Mouse (Mus musculus) heart, postnatal 0 days (tissue): ENCODE results near the gene Prg4.

Experiments
- CTCF ChIP-seq: IDR thresholded peaks from 2 replicates; pipeline ENCODE4 v1.5.1; 2016; ENCODE audit warnings: antibody characterized with exemption, control low read depth, low read depth
- EP300 ChIP-seq: IDR thresholded peaks from 2 replicates; pipeline ENCODE4 v1.6.1; 2016; ENCODE audit warnings: antibody characterized with exemption, low read depth

DNA sequence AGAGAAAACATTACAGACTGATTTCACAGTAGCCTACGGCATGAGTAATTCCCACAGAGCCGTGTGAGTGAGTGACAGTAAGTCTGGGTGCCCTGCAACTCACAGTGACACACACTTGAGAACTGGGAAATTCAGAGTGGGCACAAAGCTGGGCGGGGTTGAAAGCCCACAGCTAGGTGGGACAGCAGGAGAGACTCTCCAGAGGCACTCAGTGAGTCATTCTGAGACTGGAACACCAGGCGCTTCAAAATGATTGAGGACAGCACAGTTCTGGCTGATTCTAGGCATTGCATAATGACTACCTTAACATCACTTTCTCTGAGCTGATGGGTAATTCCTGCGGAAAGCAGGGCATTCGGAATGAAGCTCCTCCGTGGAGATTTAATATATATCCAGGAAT, 6.6 kb upstream of the Prg4 start:
- TF ChIP-seq CTCF (no peak), EP300 (no peak)
